Comparison of ENCODE assay signal across 16 mouse cellular contexts in the genomic region with DNA sequence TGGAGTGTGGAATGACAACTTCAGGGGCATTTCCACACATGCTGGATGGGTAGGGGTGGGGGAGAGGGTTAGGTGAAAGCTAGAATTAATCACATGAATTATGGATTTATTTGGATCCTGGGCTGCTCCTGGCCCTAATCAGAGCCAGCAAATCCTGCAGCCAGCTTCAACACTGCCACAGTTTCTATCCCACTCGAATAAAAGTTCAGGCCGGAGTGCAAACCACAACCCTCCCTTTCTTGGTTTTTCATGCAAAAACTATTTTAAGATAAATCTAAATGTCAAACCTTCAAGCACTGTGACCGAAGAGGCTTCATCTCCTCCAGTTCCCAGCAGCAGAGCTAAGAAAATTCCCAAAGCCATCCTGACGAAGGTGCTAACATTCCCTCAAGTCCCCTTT. TPM values are rescaled to one million over a fixed set of nuclear protein-coding genes. Genes with fewer than 3 reads are reported as not detected.
DNase-seq lines count a peak whose midpoint lies in the region; ATAC-seq and TF ChIP-seq lines count a peak whose summit lies in the region.
"Had no signal": no experiment of that assay in that cellular context is flagged by ENCODE, and none has a peak within 500 bp of the region (broad histone marks: within the 10 kb centered on the region; RNA-seq: fewer than 3 reads in every experiment).

No protein-coding gene starts in this region.

- H3K79me2 ChIP-seq in MEL (ENCODE audit: control insufficient read depth, insufficient read depth, low read length, poor library complexity), result no peaks in the 10 kb centered on the region

- H3K27ac ChIP-seq in embryonic facial prominence, embryonic 13.5 days, result peak overlapping the region; percentile 60; the same call in 1 of the 2 replicates
- no peak overlapping the region for H3K27ac ChIP-seq in embryonic facial prominence, embryonic 10.5 days (replicated peaks)
- peak overlapping the region; percentile 73 for H3K27ac ChIP-seq in MEL (ENCODE audit: control insufficient read depth, low read depth, low read length)
- peak overlapping the region; percentile 25; the same call in 1 of the 2 replicates for H3K27ac ChIP-seq in limb, embryonic 10.5 days
- H3K27ac ChIP-seq: forebrain, embryonic 10.5 days; midbrain, embryonic 15.5 days; stomach, embryonic 15.5 days had no signal

- TF ChIP-seq RAD21 in MEL (IDR thresholded peaks at IDR 0.05; ENCODE audit: low read depth, low read length), result no peak

- no peak overlapping the region for H3K4me2 ChIP-seq in embryonic facial prominence, embryonic 13.5 days
- H3K4me2 ChIP-seq: midbrain, embryonic 15.5 days; stomach, embryonic 15.5 days had no signal

- H3K36me3 ChIP-seq in embryonic facial prominence, embryonic 13.5 days, result no peaks in the 10 kb centered on the region
- no peaks in the 10 kb centered on the region for H3K36me3 ChIP-seq in embryonic facial prominence, embryonic 10.5 days (replicated peaks)
- H3K36me3 ChIP-seq in MEL (ENCODE audit: control insufficient read depth in 1 of 2, insufficient read depth in 2 of 2, low read length in 2 of 2), result peaks cover 0 to 26% of the 10 kb centered on the region in 2 experiments; a peak in 2 of 4 replicates
- no peaks in the 10 kb centered on the region for H3K36me3 ChIP-seq in limb, embryonic 10.5 days
- H3K36me3 ChIP-seq: forebrain, embryonic 10.5 days; midbrain, embryonic 15.5 days; stomach, embryonic 15.5 days had no signal

- H3K9ac ChIP-seq in embryonic facial prominence, embryonic 13.5 days, result no peak overlapping the region
- peak overlapping the region; percentile 12 for H3K9ac ChIP-seq in MEL (ENCODE audit: control insufficient read depth, low read depth, low read length, poor library complexity, severe bottlenecking)
- H3K9ac ChIP-seq: midbrain, embryonic 15.5 days; stomach, embryonic 15.5 days had no signal

- TF ChIP-seq EP300 in MEL (IDR thresholded peaks at IDR 0.05; ENCODE audit: low read depth in 1 of 2, low read length in 2 of 2), result no peak

- TF ChIP-seq POLR2A in MEL (IDR thresholded peaks at IDR 0.05; ENCODE audit: control insufficient read depth in 1 of 2, insufficient read depth in 1 of 2, low read depth in 1 of 2, low read length in 2 of 2, poor library complexity in 1 of 2), result no peak

- DNase-seq in embryonic facial prominence, embryonic 10.5 days (ENCODE audit: low spot score), result no peak
- DNase-seq in kidney, postnatal 4 days, result peak; percentile 34 to 54
- DNase-seq in kidney, adult 9 months, result no peak
- no peak for DNase-seq in MEL (ENCODE audit: low read depth, low spot score)
- no peak for DNase-seq in limb, embryonic 10.5 days (ENCODE audit: low spot score)
- DNase-seq in right cerebral cortex, postnatal 25 days, result no peak
- no peak for DNase-seq in urinary bladder, postnatal 10 days (ENCODE audit: low spot score)
- DNase-seq: cerebellum, adult 11-12 months; layer of hippocampus, postnatal 36 days; left cerebral cortex, postnatal 4 days; thymus, postnatal 36 days had no signal

- no peak overlapping the region for H3K4me3 ChIP-seq in embryonic facial prominence, embryonic 13.5 days
- H3K4me3 ChIP-seq in embryonic facial prominence, embryonic 10.5 days, result no peak overlapping the region
- no peak overlapping the region for H3K4me3 ChIP-seq in MEL (ENCODE audit: control insufficient read depth in 1 of 2, insufficient read depth in 1 of 2, low read depth in 2 of 2, low read length in 2 of 2)
- no peak overlapping the region for H3K4me3 ChIP-seq in limb, embryonic 10.5 days
- H3K4me3 ChIP-seq: forebrain, embryonic 10.5 days; midbrain, embryonic 15.5 days; stomach, embryonic 15.5 days had no signal

- no peak for ATAC-seq in embryonic facial prominence, embryonic 13.5 days (ENCODE audit: insufficient number of reproducible peaks, insufficient read depth, low FRiP score, low TSS enrichment, low read depth)
- ATAC-seq: hindbrain, embryonic 16.5 days; midbrain, embryonic 15.5 days had no signal

- TF ChIP-seq CTCF in MEL (IDR thresholded peaks at IDR 0.05 in 2 of 3, conservative IDR thresholded peaks at IDR 0.05 in 1 of 3; ENCODE audit: control insufficient read depth in 1 of 3, insufficient read depth in 1 of 3, low read depth in 2 of 3, low read length in 3 of 3, poor library complexity in 1 of 3, severe bottlenecking in 1 of 3), result no peak

- no peaks in the 10 kb centered on the region for H3K9me3 ChIP-seq in embryonic facial prominence, embryonic 13.5 days
- H3K9me3 ChIP-seq in embryonic facial prominence, embryonic 10.5 days, result no peaks in the 10 kb centered on the region
- no peaks in the 10 kb centered on the region for H3K9me3 ChIP-seq in MEL (replicated peaks; ENCODE audit: insufficient read depth, low read length)
- H3K9me3 ChIP-seq in limb, embryonic 10.5 days (replicated peaks), result no peaks in the 10 kb centered on the region
- H3K9me3 ChIP-seq: forebrain, embryonic 10.5 days; midbrain, embryonic 15.5 days; stomach, embryonic 15.5 days had no signal

- H3K27me3 ChIP-seq in embryonic facial prominence, embryonic 13.5 days, result no peaks in the 10 kb centered on the region
- no peaks in the 10 kb centered on the region for H3K27me3 ChIP-seq in embryonic facial prominence, embryonic 10.5 days (replicated peaks; ENCODE audit: low read depth, poor library complexity, severe bottlenecking)
- H3K27me3 ChIP-seq in MEL (ENCODE audit: control insufficient read depth in 1 of 2, insufficient read depth in 2 of 2, low read length in 2 of 2), result no peaks in the 10 kb centered on the region
- no peaks in the 10 kb centered on the region for H3K27me3 ChIP-seq in limb, embryonic 10.5 days (ENCODE audit: low read depth, poor library complexity, severe bottlenecking)
- H3K27me3 ChIP-seq: midbrain, embryonic 15.5 days; stomach, embryonic 15.5 days had no signal

- WGBS in embryonic facial prominence, embryonic 13.5 days, result 60% methylated on average over 4 of the region's 4 CpGs
- WGBS in embryonic facial prominence, embryonic 10.5 days, result 91% methylated on average over 4 of the region's 4 CpGs
- 77% methylated on average over 4 of the region's 4 CpGs for WGBS in limb, embryonic 10.5 days

- H3K4me1 ChIP-seq in embryonic facial prominence, embryonic 13.5 days, result peaks cover 11% of the 10 kb centered on the region
- H3K4me1 ChIP-seq in embryonic facial prominence, embryonic 10.5 days, result peaks cover 2% of the 10 kb centered on the region; the same call in 1 of the 2 replicates
- H3K4me1 ChIP-seq in MEL (ENCODE audit: control insufficient read depth in 1 of 2, insufficient read depth in 2 of 2, low read length in 2 of 2), result peaks cover 10 to 27% of the 10 kb centered on the region in 2 experiments
- H3K4me1 ChIP-seq in limb, embryonic 10.5 days, result peaks cover 30% of the 10 kb centered on the region
- H3K4me1 ChIP-seq: forebrain, embryonic 10.5 days; stomach, embryonic 15.5 days had no signal

TF ChIP-seq in MEL, 35 proteins besides CTCF, POLR2A, EP300 and RAD21:
- no peak for TF ChIP-seq CHD2 (IDR thresholded peaks at IDR 0.05; ENCODE audit: low read length)
- peak; percentile 23; the same call in 1 of the 2 replicates for TF ChIP-seq MXI1 (IDR thresholded peaks at IDR 0.05; ENCODE audit: low read depth, low read length)

RNA-seq across cellular contexts. Expression of a gene that starts 28.8 kb away (rescaled TPM):
- polyA plus RNA-seq in embryonic facial prominence, embryonic 13.5 days (2015; fragmentation: Nextera tagmentation; extraction: Ambion mirVana), result 125 and 136 TPM in 2 replicates
- polyA plus RNA-seq in embryonic facial prominence, embryonic 10.5 days (2016; fragmentation: Nextera tagmentation; extraction: Ambion mirVana), result 179 TPM in 2 replicates
- total RNA-seq in MEL (2012; rRNA removed), result 80.6 and 150 TPM in 2 replicates
- 100 to 1,000 TPM; 177 to 590 TPM for polyA plus RNA-seq in MEL (2012; ENCODE audit: insufficient read depth in 1 of 2, insufficient read length in 2 of 2, low read depth in 1 of 2, low replicate concordance in 2 of 2, missing spikeins in 1 of 2)
- polyA plus RNA-seq in limb, embryonic 10.5 days (2016; fragmentation: Nextera tagmentation; extraction: Ambion mirVana), result 173 and 198 TPM in 2 replicates

Comparison
In these comparisons a context has a peak if more than half of its experiments do, and no peak if none do; other contexts are left out.
1. DNase-seq: peak in kidney, postnatal 4 days (2 of 2); none in embryonic facial prominence, embryonic 10.5 days (single experiment), kidney, adult 9 months (single experiment), MEL (single experiment), limb, embryonic 10.5 days (single experiment), right cerebral cortex, postnatal 25 days (single experiment) and urinary bladder, postnatal 10 days (single experiment).